Mouse (Mus musculus): ENCODE results near the gene Dchs1.

- TF ChIP-seq CTCF (IDR thresholded peaks at IDR 0.05; ENCODE audit: extremely low read depth, insufficient read depth, insufficient read length, insufficient replicate concordance) (no peak), POLR2A (IDR thresholded peaks at IDR 0.05; ENCODE audit: low read depth, low read length) (no peak)
Observed at GRCm38 (mm10) chr7:105802312-105802711, 14.9 kb upstream of the Dchs1 start.

Measured in spleen, adult 2 months (tissue).